Comparison of ENCODE assay signal across 11 mouse cellular contexts in the genomic region with DNA sequence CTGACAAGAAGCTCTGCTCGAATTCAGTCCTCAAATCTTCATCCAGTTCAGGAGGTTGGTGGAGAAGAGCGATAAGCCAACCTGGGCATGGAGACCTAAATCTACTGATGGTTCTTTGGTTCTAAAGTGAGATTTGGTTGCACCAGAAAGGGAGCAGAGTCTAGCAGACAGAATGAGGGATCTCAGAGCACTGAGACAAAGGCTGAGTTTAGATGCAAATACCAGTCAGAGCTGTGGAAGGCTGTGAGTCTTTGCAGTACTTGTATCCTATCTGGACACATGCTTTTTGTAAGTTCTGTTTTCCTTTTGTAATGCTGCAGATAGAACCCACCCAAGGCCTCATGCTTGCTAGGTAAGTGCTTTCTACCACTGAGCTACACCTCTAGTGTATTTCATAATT. TPM values are rescaled to one million over a fixed set of nuclear protein-coding genes. Genes with fewer than 3 reads are reported as not detected.
DNase-seq lines count a peak whose midpoint lies in the region; ATAC-seq lines count a peak whose summit lies in the region.
"Had no signal": no experiment of that assay in that cellular context is flagged by ENCODE, and none has a peak within 500 bp of the region (broad histone marks: within the 10 kb centered on the region; RNA-seq: fewer than 3 reads in every experiment).

No protein-coding gene starts in this region.

- no peak overlapping the region for H3K9ac ChIP-seq in intestine, embryonic 14.5 days (ENCODE audit: low read length)
- H3K9ac ChIP-seq in intestine, embryonic 16.5 days (ENCODE audit: low read depth, low read length) = no peak overlapping the region
- peak overlapping the region; percentile 43; the same call in 1 of the 2 replicates for H3K9ac ChIP-seq in midbrain, embryonic 12.5 days (replicated peaks)

- ATAC-seq in intestine, embryonic 14.5 days (replicated peaks; ENCODE audit: low FRiP score, low TSS enrichment, low read depth) = no peak
- no peak for ATAC-seq in intestine, embryonic 16.5 days
- peak; percentile 62 for ATAC-seq in midbrain, embryonic 12.5 days (ENCODE audit: low FRiP score, low read depth)
- ATAC-seq: Patski had no signal

- peak overlapping the region; percentile 20 for H3K4me2 ChIP-seq in intestine, embryonic 14.5 days (ENCODE audit: low read length)
- H3K4me2 ChIP-seq in intestine, embryonic 16.5 days (ENCODE audit: low read depth, low read length) = no peak overlapping the region
- peak overlapping the region; percentile 57 for H3K4me2 ChIP-seq in midbrain, embryonic 12.5 days (replicated peaks)

- H3K4me3 ChIP-seq in intestine, embryonic 14.5 days (ENCODE audit: low read depth, low read length) = no peak overlapping the region
- no peak overlapping the region for H3K4me3 ChIP-seq in intestine, embryonic 16.5 days (ENCODE audit: low read length)
- H3K4me3 ChIP-seq in embryonic facial prominence, embryonic 10.5 days = peak overlapping the region; percentile 44
- H3K4me3 ChIP-seq in hindbrain, embryonic 10.5 days = peak overlapping the region; percentile 47
- peak overlapping the region; percentile 37 for H3K4me3 ChIP-seq in midbrain, embryonic 12.5 days

- H3K27ac ChIP-seq in intestine, embryonic 14.5 days (ENCODE audit: low read depth) = no peak overlapping the region; the same call in 1 of the 2 replicates
- H3K27ac ChIP-seq in intestine, embryonic 16.5 days (ENCODE audit: low read length) = no peak overlapping the region
- peak overlapping the region; percentile 86 for H3K27ac ChIP-seq in embryonic facial prominence, embryonic 10.5 days (replicated peaks)
- peak overlapping the region; percentile 93 for H3K27ac ChIP-seq in hindbrain, embryonic 10.5 days
- H3K27ac ChIP-seq in midbrain, embryonic 12.5 days (replicated peaks) = peak overlapping the region; percentile 99
- H3K27ac ChIP-seq: macrophage had no signal

- WGBS in intestine, embryonic 14.5 days = 42% methylated on average over 2 of the region's 2 CpGs
- 21% methylated on average over 2 of the region's 2 CpGs for WGBS in intestine, embryonic 16.5 days
- WGBS in embryonic facial prominence, embryonic 10.5 days = 28% methylated on average over 2 of the region's 2 CpGs
- 21% methylated on average over 2 of the region's 2 CpGs for WGBS in hindbrain, embryonic 10.5 days
- WGBS in midbrain, embryonic 12.5 days = 5% methylated on average over 2 of the region's 2 CpGs

- H3K9me3 ChIP-seq in intestine, embryonic 14.5 days (ENCODE audit: control insufficient read depth, low read length) = no peaks in the 10 kb centered on the region
- H3K9me3 ChIP-seq in intestine, embryonic 16.5 days (ENCODE audit: control insufficient read depth, low read length) = no peaks in the 10 kb centered on the region
- H3K9me3 ChIP-seq in embryonic facial prominence, embryonic 10.5 days = no peaks in the 10 kb centered on the region
- no peaks in the 10 kb centered on the region for H3K9me3 ChIP-seq in hindbrain, embryonic 10.5 days
- H3K9me3 ChIP-seq in midbrain, embryonic 12.5 days = no peaks in the 10 kb centered on the region

- H3K27me3 ChIP-seq in intestine, embryonic 14.5 days (replicated peaks; ENCODE audit: control insufficient read depth, insufficient read depth, low read length) = no peaks in the 10 kb centered on the region
- no peaks in the 10 kb centered on the region for H3K27me3 ChIP-seq in intestine, embryonic 16.5 days (replicated peaks; ENCODE audit: control insufficient read depth, insufficient read depth, low read length)
- H3K27me3 ChIP-seq in embryonic facial prominence, embryonic 10.5 days (replicated peaks; ENCODE audit: low read depth, poor library complexity, severe bottlenecking) = no peaks in the 10 kb centered on the region
- H3K27me3 ChIP-seq in hindbrain, embryonic 10.5 days (ENCODE audit: insufficient read depth, poor library complexity, severe bottlenecking) = no peaks in the 10 kb centered on the region
- no peaks in the 10 kb centered on the region for H3K27me3 ChIP-seq in midbrain, embryonic 12.5 days

- no peak for DNase-seq in intestine, embryonic 14.5 days (ENCODE audit: low spot score)
- DNase-seq in embryonic facial prominence, embryonic 10.5 days (ENCODE audit: low spot score) = no peak
- DNase-seq in hindbrain, embryonic 10.5 days (ENCODE audit: low spot score) = no peak
- DNase-seq in right cerebral cortex, postnatal 14 days = no peak
- DNase-seq in adrenal gland, postnatal 25 days = no peak
- DNase-seq in ovary, postnatal 14 days (ENCODE audit: low spot score) = no peak
- DNase-seq: B cell, adult 2 months had no signal

- H3K36me3 ChIP-seq in intestine, embryonic 14.5 days (ENCODE audit: control insufficient read depth, insufficient read depth, low read length) = no peaks in the 10 kb centered on the region
- H3K36me3 ChIP-seq in intestine, embryonic 16.5 days (ENCODE audit: control insufficient read depth, insufficient read depth, low read length) = no peaks in the 10 kb centered on the region
- no peaks in the 10 kb centered on the region for H3K36me3 ChIP-seq in embryonic facial prominence, embryonic 10.5 days (replicated peaks)
- H3K36me3 ChIP-seq in hindbrain, embryonic 10.5 days = no peaks in the 10 kb centered on the region
- H3K36me3 ChIP-seq in midbrain, embryonic 12.5 days = no peaks in the 10 kb centered on the region

- peaks cover 9% of the 10 kb centered on the region for H3K4me1 ChIP-seq in intestine, embryonic 14.5 days (replicated peaks; ENCODE audit: control insufficient read depth, insufficient read depth, low read length)
- H3K4me1 ChIP-seq in intestine, embryonic 16.5 days (ENCODE audit: control insufficient read depth, insufficient read depth, low read length) = peaks cover 5% of the 10 kb centered on the region; the same call in 1 of the 2 replicates
- peaks cover 23% of the 10 kb centered on the region for H3K4me1 ChIP-seq in embryonic facial prominence, embryonic 10.5 days
- peaks cover 29% of the 10 kb centered on the region for H3K4me1 ChIP-seq in hindbrain, embryonic 10.5 days (replicated peaks)
- H3K4me1 ChIP-seq in midbrain, embryonic 12.5 days = peaks cover 16% of the 10 kb centered on the region; the same call in 1 of the 2 replicates

RNA-seq across cellular contexts. Expression of gene Fez1, which starts 0.4 kb away (rescaled TPM):
- 21.9 and 25.3 TPM in 2 replicates for polyA plus RNA-seq in intestine, embryonic 14.5 days (2014; fragmentation: Nextera tagmentation; extraction: Ambion mirVana)
- 13.1 and 14.4 TPM in 2 replicates for polyA plus RNA-seq in intestine, embryonic 16.5 days (2015; fragmentation: Nextera tagmentation; extraction: Ambion mirVana)
- 74.2 and 83.1 TPM in 2 replicates for polyA plus RNA-seq in embryonic facial prominence, embryonic 10.5 days (2016; fragmentation: Nextera tagmentation; extraction: Ambion mirVana)
- polyA plus RNA-seq in hindbrain, embryonic 10.5 days (2016; fragmentation: Nextera tagmentation; extraction: Ambion mirVana) = 189 and 312 TPM in 2 replicates
- polyA plus RNA-seq in midbrain, embryonic 12.5 days (2016; fragmentation: Nextera tagmentation; extraction: Ambion mirVana) = 452 and 456 TPM in 2 replicates
- 4.0 and 4.7 TPM in 2 replicates for total RNA-seq in adrenal gland, postnatal 25 days (2021)
- polyA plus RNA-seq: macrophage, Patski had no signal

RNA-seq across cellular contexts. Expression of gene Ei24, which starts 24.8 kb away (rescaled TPM):
- polyA plus RNA-seq in intestine, embryonic 14.5 days (2014; fragmentation: Nextera tagmentation; extraction: Ambion mirVana) = 49.0 and 50.9 TPM in 2 replicates
- polyA plus RNA-seq in intestine, embryonic 16.5 days (2015; fragmentation: Nextera tagmentation; extraction: Ambion mirVana) = 81.8 and 84.8 TPM in 2 replicates
- 88.4 and 89.9 TPM in 2 replicates for polyA plus RNA-seq in embryonic facial prominence, embryonic 10.5 days (2016; fragmentation: Nextera tagmentation; extraction: Ambion mirVana)
- polyA plus RNA-seq in hindbrain, embryonic 10.5 days (2016; fragmentation: Nextera tagmentation; extraction: Ambion mirVana) = 95.6 and 96.1 TPM in 2 replicates
- 107 and 109 TPM in 2 replicates for polyA plus RNA-seq in midbrain, embryonic 12.5 days (2016; fragmentation: Nextera tagmentation; extraction: Ambion mirVana)
- 118 and 131 TPM in 2 replicates for total RNA-seq in adrenal gland, postnatal 25 days (2021)

RNA-seq across cellular contexts. Expression of gene Stt3a, which starts 54.5 kb away (rescaled TPM):
- polyA plus RNA-seq in intestine, embryonic 14.5 days (2014; fragmentation: Nextera tagmentation; extraction: Ambion mirVana) = 238 and 243 TPM in 2 replicates
- polyA plus RNA-seq in intestine, embryonic 16.5 days (2015; fragmentation: Nextera tagmentation; extraction: Ambion mirVana) = 323 and 324 TPM in 2 replicates
- 177 and 180 TPM in 2 replicates for polyA plus RNA-seq in embryonic facial prominence, embryonic 10.5 days (2016; fragmentation: Nextera tagmentation; extraction: Ambion mirVana)
- polyA plus RNA-seq in hindbrain, embryonic 10.5 days (2016; fragmentation: Nextera tagmentation; extraction: Ambion mirVana) = 134 and 155 TPM in 2 replicates
- polyA plus RNA-seq in midbrain, embryonic 12.5 days (2016; fragmentation: Nextera tagmentation; extraction: Ambion mirVana) = 132 and 165 TPM in 2 replicates
- 189 and 263 TPM in 2 replicates for total RNA-seq in adrenal gland, postnatal 25 days (2021)

Comparison
In these comparisons a context has a peak if more than half of its experiments do, and no peak if none do; other contexts are left out.
1. H3K27ac ChIP-seq: peak in embryonic facial prominence, embryonic 10.5 days (single experiment), hindbrain, embryonic 10.5 days (single experiment) and midbrain, embryonic 12.5 days (single experiment); none in intestine, embryonic 14.5 days (single experiment) and intestine, embryonic 16.5 days (single experiment).
2. H3K4me3 ChIP-seq: peak in embryonic facial prominence, embryonic 10.5 days (single experiment), hindbrain, embryonic 10.5 days (single experiment) and midbrain, embryonic 12.5 days (single experiment); none in intestine, embryonic 14.5 days (single experiment) and intestine, embryonic 16.5 days (single experiment).